Mouse (Mus musculus) layer of hippocampus, adult 8-10 months (tissue): ENCODE measurements around the gene Echdc3. TPM values are rescaled to one million over a fixed set of nuclear protein-coding genes. Genes with fewer than 3 reads are reported as not detected.

Experiments
- DNase-seq, 2 experiments: peaks; one replicate each; pipeline ENCODE4 v3.0.0; 2022; ENCODE audit warnings: low spot score in 2 of 2
- total RNA-seq, 4 experiments: library from RNA; stranded (reverse); gene quantifications; 2 replicates each; pipeline ENCODE4 v1.2.4; 2022

Gene Echdc3
- total RNA-seq, result 1 to 10 TPM in 2 of 4 experiments, under 1 TPM in 2; 0.23 to 1.5 (median 0.90) TPM

DNA sequence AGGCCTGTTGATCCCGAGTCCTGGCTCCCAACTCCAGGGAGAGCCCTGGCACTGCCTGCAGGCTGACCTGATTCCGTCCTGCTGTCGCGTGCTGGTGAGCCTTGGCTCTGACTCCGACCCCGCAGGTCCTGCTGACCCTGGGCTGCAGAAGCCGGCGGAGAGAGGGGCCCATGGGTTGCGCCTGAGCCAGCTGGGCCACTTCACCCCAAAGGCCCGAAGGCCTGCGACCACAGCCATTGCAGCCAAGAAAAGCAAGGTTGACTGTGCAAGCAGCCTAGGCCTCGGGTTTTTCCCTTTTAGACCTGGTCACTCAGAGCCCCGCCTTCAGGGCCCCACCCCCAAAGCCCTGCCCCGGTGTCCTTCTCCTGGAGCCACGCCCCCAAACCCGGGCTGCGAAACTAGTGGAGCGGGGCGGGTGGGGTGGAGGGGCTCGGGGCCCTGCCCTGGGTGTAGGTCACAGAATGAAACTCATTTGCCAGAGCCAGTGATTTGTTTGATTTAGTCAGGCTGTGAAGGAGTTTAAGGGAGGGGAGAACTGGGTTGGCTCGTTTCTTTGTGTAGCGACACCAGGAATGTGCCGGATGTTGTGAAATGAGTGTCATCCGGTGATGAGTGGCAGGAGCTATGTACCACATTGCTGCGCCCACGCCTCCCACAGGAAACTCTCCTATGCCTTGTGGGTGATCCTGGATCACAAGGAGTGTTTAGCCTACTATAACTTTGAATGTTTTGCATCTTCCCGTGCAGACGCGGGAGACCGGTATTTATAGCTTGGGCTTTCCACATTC, at the start of gene Echdc3:
TSS of gene Echdc3 (minus strand) at position 310 of the 788 bp plus-strand sequence.
- DNase-seq, result peak; percentile 54 to 62

DNA sequence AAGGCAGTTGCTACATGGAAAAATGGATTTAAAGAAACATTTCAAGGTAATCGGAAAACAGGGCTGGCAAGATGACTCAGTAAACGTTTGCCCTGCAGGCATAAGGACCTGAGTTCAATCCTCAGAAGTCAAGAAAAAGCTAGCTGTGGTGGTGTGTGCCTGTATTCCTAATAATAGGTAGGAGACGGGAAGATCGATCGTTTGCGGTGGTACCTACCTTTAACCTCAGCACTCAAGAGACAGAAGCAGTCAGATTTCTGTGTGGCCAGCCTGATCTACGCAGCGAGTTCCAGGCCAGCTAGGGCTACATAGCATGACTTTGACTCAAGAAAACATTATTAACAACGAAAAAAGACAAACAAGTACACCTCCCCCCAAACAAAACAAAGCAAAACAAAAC, 48.9 kb upstream of the Echdc3 start:
- no peak for DNase-seq

GRCm38 (mm10) chr2:6261201-6261672, 48.4 kb upstream of the Echdc3 start:
- peak in 1 of 2 experiments; percentile 7 for DNase-seq

DNA sequence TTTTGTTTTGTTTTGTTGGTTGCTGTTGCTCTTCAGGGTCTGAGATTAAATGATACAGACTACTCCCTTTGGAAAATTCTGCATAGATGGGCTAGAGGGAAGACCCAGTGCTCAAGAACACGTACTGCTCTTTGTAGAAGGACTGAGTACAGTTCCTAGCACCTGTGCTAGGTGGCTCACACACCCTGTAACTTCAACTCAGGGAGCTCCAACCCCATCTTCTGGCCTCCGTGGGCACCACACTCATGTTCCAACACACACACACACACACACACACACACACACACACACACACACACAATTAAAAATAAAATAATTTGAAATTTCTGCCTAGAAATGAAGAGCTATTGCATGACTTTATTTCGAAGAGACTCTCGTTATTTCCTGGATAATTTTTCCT, 47.8 kb upstream of the Echdc3 start:
- DNase-seq, result no peak

DNA sequence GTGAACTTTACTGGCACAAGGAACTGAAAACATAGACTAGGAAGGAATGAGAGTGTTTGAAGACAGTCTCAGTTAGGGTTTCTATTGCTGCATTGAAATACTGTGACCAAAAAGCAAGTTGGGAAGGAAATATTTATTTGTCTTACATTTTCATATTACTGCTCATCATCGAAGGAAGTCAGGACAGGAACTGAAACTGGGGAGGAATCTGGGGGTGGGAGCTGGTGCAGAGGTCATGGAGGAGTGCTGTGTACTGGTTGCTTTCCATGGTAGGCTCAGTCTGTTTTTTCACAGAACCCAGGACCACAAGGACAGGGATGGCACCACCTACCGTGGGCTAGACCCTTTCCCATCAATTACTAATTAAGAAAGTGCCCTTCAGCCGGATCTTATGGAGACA, 46.3 kb upstream of the Echdc3 start:
- DNase-seq, result no peak

DNA sequence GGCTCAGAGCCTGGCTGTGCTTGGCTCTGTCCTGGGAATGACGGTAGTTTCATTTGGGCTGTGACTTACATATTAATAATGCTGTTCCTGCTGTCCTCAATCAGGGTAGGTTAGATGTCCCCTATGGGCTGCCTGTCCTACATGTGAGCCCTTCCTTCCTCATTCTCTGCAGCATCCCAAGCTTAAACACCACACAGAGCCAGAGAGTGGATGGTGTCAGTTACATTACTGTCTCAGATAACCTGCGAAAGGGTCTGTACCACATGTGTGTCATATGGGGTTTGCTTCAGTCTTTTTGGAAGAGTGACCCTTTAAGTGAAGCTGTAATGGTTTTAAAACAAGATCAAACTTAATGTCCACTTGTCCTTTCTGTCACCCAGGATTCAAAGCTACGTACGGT, 45.2 kb upstream of the Echdc3 start:
- no peak for DNase-seq

GRCm38 (mm10) chr2:6257146-6257545, 44.3 kb upstream of the Echdc3 start:
- peak; percentile 66 to 74 for DNase-seq

- peak; percentile 49 to 61 for DNase-seq
These were observed 43.4 kb upstream of the Echdc3 start for GRCm38 (mm10) chr2:6255989-6256841.

GRCm38 (mm10) chr2:6255402-6255988, 42.7 kb upstream of the Echdc3 start:
- no peak for DNase-seq

DNA sequence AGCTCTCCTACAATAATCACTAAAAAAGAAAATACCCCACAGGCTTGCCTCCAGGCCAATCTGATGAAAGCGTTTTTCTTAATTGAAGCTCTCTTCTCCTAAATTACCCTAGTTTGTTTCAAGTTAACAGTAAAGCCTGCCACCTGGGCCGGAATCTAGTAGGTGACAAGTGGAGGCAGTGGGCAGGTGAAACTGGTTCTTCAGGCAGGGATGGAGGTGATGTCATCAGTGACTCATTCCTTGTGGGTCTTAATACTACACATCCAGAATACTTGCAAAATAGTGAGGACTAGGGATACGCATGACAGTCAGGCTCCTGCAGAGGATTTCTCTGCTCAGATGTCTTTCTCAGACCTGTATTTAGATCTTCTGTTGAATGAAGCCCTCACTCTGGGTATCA, 39.7 kb upstream of the Echdc3 start:
- DNase-seq, result no peak

DNA sequence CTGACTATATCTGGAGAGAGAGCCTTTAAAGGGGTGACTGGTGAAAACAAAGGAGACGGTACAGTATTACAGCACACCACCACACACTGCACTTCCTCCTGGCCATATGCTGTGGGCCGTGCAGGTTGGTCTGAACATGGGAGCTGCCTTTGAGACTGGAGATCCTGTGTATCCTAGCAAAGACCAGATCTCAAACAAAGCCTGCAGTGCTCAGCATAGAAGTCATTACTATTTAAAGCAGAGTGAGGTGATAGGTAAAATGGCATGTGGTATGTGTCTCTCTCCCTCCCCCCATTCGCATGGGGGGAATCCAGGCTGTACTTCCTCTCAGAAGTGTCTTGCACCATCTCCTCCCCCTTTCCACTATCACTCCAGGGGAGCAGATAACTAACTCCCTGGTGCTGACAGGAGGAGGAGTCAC, 38.3 kb upstream of the Echdc3 start:
- no peak for DNase-seq

DNA sequence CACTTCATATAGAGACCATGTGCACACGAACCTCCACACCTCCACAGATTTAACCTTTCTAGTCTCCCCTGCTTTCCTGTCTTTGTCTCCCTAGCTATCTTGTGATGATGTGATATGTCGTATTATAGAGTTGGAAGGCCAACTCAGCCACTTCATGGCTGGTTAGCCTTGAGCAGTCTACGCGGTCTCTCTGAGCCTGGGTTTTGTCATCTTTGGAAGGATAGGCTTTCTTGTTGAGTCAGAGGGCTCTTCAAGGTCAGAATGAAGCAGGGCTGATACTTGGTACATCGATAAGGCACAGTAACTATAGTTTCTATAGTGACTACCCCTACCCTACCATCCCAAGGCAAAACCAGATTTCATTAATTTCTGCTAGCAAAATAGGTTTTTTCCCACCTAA, 28.6 kb upstream of the Echdc3 start:
- no peak for DNase-seq

DNA sequence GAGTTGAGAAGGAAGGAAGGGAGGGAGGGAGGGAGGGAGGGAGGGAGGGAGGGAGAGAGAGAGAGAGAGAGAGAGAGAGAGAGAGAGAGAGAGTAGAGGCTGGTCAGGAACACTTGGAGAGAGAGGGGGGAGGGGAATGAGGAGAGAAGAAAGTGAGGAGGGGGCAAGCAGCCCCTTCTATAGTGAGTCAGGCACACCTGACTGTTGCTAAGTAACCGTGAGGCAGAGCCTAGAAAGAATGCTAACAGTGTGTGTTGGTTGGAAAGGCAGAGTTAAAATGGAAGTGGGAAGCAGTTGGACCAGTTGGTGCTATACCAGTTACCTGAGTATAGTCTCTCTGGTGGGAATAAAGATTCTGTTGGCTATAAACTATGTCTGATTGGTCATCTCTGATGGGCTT, 27.2 kb upstream of the Echdc3 start:
- DNase-seq, result no peak

GRCm38 (mm10) chr2:6239333-6239732, 26.5 kb upstream of the Echdc3 start:
- no peak for DNase-seq

GRCm38 (mm10) chr2:6238679-6239078, 25.8 kb upstream of the Echdc3 start:
- DNase-seq, result no peak

GRCm38 (mm10) chr2:6238244-6238643, 25.4 kb upstream of the Echdc3 start:
- DNase-seq, result no peak

DNA sequence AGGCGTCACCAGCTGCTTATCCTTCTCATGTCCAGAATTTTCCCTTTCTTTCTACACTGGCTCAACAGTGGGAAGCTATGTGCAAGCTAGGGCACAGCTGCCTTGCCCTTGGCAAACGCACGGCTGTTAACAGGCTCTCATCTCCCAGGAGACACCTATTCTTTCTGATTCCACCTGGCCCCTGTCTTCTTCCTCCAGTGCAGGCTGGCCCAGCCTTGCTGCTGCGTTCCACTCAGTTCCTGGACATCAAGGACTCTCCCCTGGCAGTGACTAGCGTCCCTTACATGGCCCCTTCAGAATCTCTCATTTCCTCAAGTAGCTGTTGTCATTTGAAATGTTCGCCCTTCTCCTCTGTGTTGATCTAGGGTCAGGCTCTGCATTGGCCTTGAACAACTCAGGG, 20.5 kb upstream of the Echdc3 start:
- DNase-seq, result no peak

DNA sequence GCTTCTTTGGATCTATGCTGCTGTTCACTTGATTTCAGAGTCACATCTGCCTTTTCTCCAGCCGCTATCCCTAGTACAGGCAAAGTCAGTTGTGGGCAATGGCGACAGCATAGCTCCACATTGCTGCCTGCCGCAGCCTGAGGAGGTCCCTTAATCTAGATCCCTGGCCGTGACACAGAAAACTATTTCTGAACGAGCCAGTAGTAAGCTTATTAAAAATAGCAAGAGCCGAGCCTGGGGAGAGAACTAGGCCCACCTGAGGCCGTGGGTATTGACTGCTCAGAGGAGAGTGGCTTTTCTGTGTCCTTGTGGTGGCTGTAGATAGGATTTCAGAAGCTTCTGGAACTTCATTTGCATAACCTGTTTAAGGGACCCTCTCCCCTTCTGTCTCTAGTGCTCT, 19.9 kb upstream of the Echdc3 start:
- no peak for DNase-seq

- DNase-seq, result no peak
These were observed 18.0 kb upstream of the Echdc3 start for GRCm38 (mm10) chr2:6230865-6231264.

- DNase-seq, result peak; percentile 23 to 33
These were observed 16.9 kb upstream of the Echdc3 start for GRCm38 (mm10) chr2:6229597-6230290.

GRCm38 (mm10) chr2:6227059-6227445, 14.2 kb upstream of the Echdc3 start:
- no peak for DNase-seq
